Mouse (Mus musculus) neural tube, embryonic 14.5 days (tissue): ENCODE measurements around the gene Armc9. TPM values are rescaled to one million over a fixed set of nuclear protein-coding genes. Genes with fewer than 3 reads are reported as not detected.

Experiments used
- ATAC-seq: fragments of 200-750 bp; cut with Nextera tagmentation; 2 replicates; pipeline ENCODE4 v1.8.0; 2017; ENCODE audit warnings: low read depth, mild to moderate bottlenecking, moderate TSS enrichment, moderate library complexity
- H3K27ac ChIP-seq: fragments of 300-500 bp; sonication (generic); 2 replicates; pipeline ENCODE4 v1.5.1; 2014; ENCODE audit warnings: low read depth, mild to moderate bottlenecking, control low read depth, low read length, moderate library complexity, mixed read lengths
- H3K27me3 ChIP-seq: fragments of 300-500 bp; sonication (generic); 2 replicates; pipeline ENCODE4 v1.6.1; 2014; ENCODE audit warnings: low read length; ENCODE audit not compliant: control insufficient read depth, insufficient read depth
- H3K36me3 ChIP-seq: fragments of 300-500 bp; sonication (generic); 2 replicates; pipeline ENCODE4 v1.6.1; 2014; ENCODE audit warnings: low read length, mixed read lengths; ENCODE audit not compliant: control insufficient read depth, insufficient read depth
- H3K4me1 ChIP-seq: fragments of 300-500 bp; sonication (generic); 2 replicates; pipeline ENCODE4 v1.6.1; 2014; ENCODE audit warnings: low read length; ENCODE audit not compliant: control insufficient read depth, insufficient read depth
- H3K4me2 ChIP-seq: fragments of 300-500 bp; sonication (generic); 2 replicates; pipeline ENCODE4 v1.6.1; 2014; ENCODE audit warnings: mild to moderate bottlenecking, low read depth, low read length, control low read depth
- H3K4me3 ChIP-seq: fragments of 300-500 bp; sonication (generic); 2 replicates; pipeline ENCODE4 v1.5.1; 2014; ENCODE audit warnings: low read depth, low read length, control low read depth, mixed read lengths
- H3K9ac ChIP-seq: fragments of 300-500 bp; sonication (generic); replicated peaks from 2 replicates; pipeline ENCODE4 v1.6.1; 2014; ENCODE audit warnings: low read depth, mild to moderate bottlenecking, control low read depth, low read length, mixed read lengths
- H3K9me3 ChIP-seq: fragments of 300-500 bp; sonication (generic); 2 replicates; pipeline ENCODE4 v1.6.1; 2016; ENCODE audit warnings: low read length; ENCODE audit not compliant: control insufficient read depth
- WGBS: fragments of 180-500 bp; shearing (Covaris S2); extraction: QIAGEN DNeasy Blood & Tissue Kit; methylation state at CpG from one replicate; pipeline ENCODE4 v1.1.7; 2014; 5-methylcytosine and 5-hydroxymethylcytosine counted together
- polyA plus RNA-seq: library from polyadenylated mRNA; unstranded; fragments of >200 nt; fragmentation: Nextera tagmentation; extraction: Ambion mirVana; gene quantifications from 2 replicates; pipeline ENCODE4 v1.2.1, GENCODE M21; 2014

Armc9 gene
- polyA plus RNA-seq, 1 experiment from 2014 or later = 38.4 TPM

- no peaks in the 10 kb centered on the region for H3K27me3 ChIP-seq
- WGBS = 95% methylated on average over 3 of the region's 3 CpGs
- no peak overlapping the region for H3K4me2 ChIP-seq
- ATAC-seq = no peak
- no peaks in the 10 kb centered on the region for H3K9me3 ChIP-seq
- peaks cover 16% of the 10 kb centered on the region for H3K36me3 ChIP-seq
- no peak overlapping the region for H3K27ac ChIP-seq
- no peak overlapping the region for H3K4me3 ChIP-seq
- no peak overlapping the region for H3K9ac ChIP-seq
- peaks cover 10% of the 10 kb centered on the region for H3K4me1 ChIP-seq
Measured at GRCm38 (mm10) chr1:86156075-86156474, 1.5 kb downstream of the Armc9 start.

- WGBS = 93% methylated on average over 6 of the region's 6 CpGs
- no peak overlapping the region for H3K27ac ChIP-seq
- no peak overlapping the region for H3K4me2 ChIP-seq
- H3K9ac ChIP-seq = no peak overlapping the region
- H3K9me3 ChIP-seq = no peaks in the 10 kb centered on the region
- no peak overlapping the region for H3K4me3 ChIP-seq
- peaks cover 10% of the 10 kb centered on the region for H3K4me1 ChIP-seq
- H3K36me3 ChIP-seq = peaks cover 21% of the 10 kb centered on the region
- no peak for ATAC-seq
- no peaks in the 10 kb centered on the region for H3K27me3 ChIP-seq
Measured at GRCm38 (mm10) chr1:86156595-86156994, 2.0 kb downstream of the Armc9 start.

- no peak for ATAC-seq
- Histone ChIP-seq H3K9me3 (no peaks in the 10 kb centered on the region), H3K27ac (no peak overlapping the region), H3K4me2 (no peak overlapping the region), H3K36me3 (peaks cover 30% of the 10 kb centered on the region), H3K4me3 (no peak overlapping the region), H3K4me1 (peaks cover 4% of the 10 kb centered on the region), H3K27me3 (no peaks in the 10 kb centered on the region), H3K9ac (no peak overlapping the region)
- WGBS = 96% methylated on average over 6 of the region's 6 CpGs
Measured at GRCm38 (mm10) chr1:86160059-86160458, 5.5 kb downstream of the Armc9 start.

DNA sequence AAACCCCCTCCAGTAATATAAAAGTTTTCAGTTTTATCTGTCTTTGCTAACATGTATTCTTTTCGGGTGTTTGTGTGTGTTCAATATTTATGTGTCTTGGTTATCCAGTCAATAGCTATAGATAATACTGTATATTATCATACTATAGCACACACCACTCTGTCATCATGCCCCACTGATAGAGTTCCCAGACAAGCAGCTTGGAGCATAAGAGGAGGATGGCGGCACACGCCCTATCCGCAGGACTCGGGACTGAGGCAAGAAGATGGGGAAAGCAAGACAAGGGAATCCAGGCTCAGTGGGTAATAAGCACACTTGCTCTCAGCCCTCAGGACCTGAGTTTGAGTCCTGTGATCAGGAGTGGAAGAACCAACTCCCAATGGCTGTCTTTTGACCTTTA lies 5.9 kb downstream of the Armc9 start:
- Histone ChIP-seq H3K36me3 (peaks cover 31% of the 10 kb centered on the region), H3K4me2 (no peak overlapping the region), H3K4me1 (peaks cover under 1% of the 10 kb centered on the region), H3K27me3 (no peaks in the 10 kb centered on the region), H3K4me3 (no peak overlapping the region), H3K9ac (no peak overlapping the region), H3K27ac (no peak overlapping the region), H3K9me3 (no peaks in the 10 kb centered on the region)
- 96% methylated on average over 5 of the region's 5 CpGs for WGBS
- ATAC-seq = no peak

GRCm38 (mm10) chr1:86161061-86161460 lies 6.5 kb downstream of the Armc9 start:
- H3K36me3 ChIP-seq = peaks cover 32% of the 10 kb centered on the region

DNA sequence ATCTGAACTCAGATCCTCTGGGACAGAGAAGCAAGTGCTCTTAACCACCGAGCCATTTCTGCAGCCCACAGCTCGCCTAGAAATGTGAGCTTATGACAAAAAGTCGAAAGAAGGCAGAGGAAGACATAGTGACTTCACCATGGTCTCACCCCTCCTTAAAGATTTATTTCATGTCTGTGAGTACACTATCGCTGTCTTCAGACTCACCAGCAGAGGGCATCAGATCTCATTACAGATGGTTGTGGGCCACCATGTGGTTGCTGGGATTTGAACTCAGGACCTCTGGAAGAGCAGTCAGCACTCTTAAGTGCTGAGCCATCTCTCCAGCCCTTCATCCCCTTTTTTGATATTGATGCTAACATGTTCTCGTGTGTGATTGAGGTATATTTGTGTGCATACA lies 20.0 kb downstream of the Armc9 start:
- WGBS = 97% methylated on average over 5 of the region's 5 CpGs

More at GRCm38 (mm10) chr1:86161061-86161460, 6.5 kb downstream of the Armc9 start:
- no peak overlapping the region for H3K4me2 ChIP-seq
- no peak overlapping the region for H3K4me3 ChIP-seq
- H3K4me1 ChIP-seq = no peaks in the 10 kb centered on the region
- H3K27ac ChIP-seq = no peak overlapping the region
- WGBS = 96% methylated on average over 5 of the region's 5 CpGs
- no peak for ATAC-seq
- no peaks in the 10 kb centered on the region for H3K27me3 ChIP-seq
- H3K9ac ChIP-seq = no peak overlapping the region
- H3K9me3 ChIP-seq = no peaks in the 10 kb centered on the region

GRCm38 (mm10) chr1:86176066-86176465 lies 21.5 kb downstream of the Armc9 start:
- no peaks in the 10 kb centered on the region for H3K27me3 ChIP-seq
- ATAC-seq = no peak
- H3K27ac ChIP-seq = no peak overlapping the region
- no peaks in the 10 kb centered on the region for H3K4me1 ChIP-seq
- 33% methylated on average over 2 of the region's 2 CpGs for WGBS
- no peak overlapping the region for H3K4me3 ChIP-seq
- H3K4me2 ChIP-seq = no peak overlapping the region
- no peaks in the 10 kb centered on the region for H3K9me3 ChIP-seq
- no peak overlapping the region for H3K9ac ChIP-seq
- peaks cover 39% of the 10 kb centered on the region for H3K36me3 ChIP-seq

More for the DNA sequence above, 20.0 kb downstream of the Armc9 start:
- Histone ChIP-seq H3K4me3 (no peak overlapping the region), H3K4me1 (no peaks in the 10 kb centered on the region), H3K36me3 (peaks cover 38% of the 10 kb centered on the region), H3K9me3 (no peaks in the 10 kb centered on the region), H3K27me3 (no peaks in the 10 kb centered on the region), H3K4me2 (no peak overlapping the region), H3K9ac (no peak overlapping the region), H3K27ac (no peak overlapping the region)
- ATAC-seq = no peak

DNA sequence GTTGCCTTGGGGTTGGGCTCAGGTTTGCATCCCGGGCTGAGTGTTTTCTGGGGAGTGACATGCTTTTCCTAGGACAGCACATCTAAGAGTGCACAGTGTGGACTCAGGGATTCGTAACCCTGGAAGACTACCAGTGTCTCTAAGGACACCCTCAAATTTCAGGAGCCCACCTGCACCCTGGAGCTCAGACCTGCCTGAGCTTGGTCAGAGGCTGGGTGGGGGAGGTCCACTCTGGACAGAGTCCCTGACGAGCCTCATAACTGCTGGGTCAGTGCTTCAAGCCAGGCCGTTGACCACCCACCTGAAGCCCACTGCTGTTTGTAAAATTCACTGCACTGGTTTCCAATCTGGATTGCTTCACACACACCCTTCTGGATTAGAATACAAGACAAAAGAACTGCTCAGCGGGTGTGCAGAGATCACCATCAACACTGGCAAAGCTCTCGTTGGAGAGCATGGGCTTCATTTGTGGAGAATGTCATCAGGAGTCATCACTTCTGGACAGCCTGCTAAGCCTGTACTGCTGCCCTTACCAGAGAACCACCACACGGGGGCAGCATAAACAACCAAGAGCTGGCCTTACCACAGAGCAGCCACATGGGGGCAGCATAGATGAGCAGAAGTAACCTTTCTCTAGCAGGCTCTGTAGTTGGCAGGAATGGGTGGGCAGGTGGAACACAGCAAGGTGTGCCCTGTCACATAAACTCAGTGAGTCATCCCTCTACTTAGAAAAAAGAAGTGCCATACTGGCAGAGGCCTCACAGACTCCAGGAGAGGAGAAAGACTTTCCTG lies 24.1 kb downstream of the Armc9 start:
- H3K36me3 ChIP-seq = peaks cover 24% of the 10 kb centered on the region
- no peak overlapping the region for H3K4me3 ChIP-seq
- peak; percentile 74; the same call in 1 of the 2 replicates for ATAC-seq
- H3K4me2 ChIP-seq = no peak overlapping the region
- H3K27me3 ChIP-seq = no peaks in the 10 kb centered on the region
- no peak overlapping the region for H3K27ac ChIP-seq
- 48% methylated on average over 7 of the region's 7 CpGs for WGBS
- H3K9ac ChIP-seq = no peak overlapping the region
- no peaks in the 10 kb centered on the region for H3K9me3 ChIP-seq
- no peaks in the 10 kb centered on the region for H3K4me1 ChIP-seq

DNA sequence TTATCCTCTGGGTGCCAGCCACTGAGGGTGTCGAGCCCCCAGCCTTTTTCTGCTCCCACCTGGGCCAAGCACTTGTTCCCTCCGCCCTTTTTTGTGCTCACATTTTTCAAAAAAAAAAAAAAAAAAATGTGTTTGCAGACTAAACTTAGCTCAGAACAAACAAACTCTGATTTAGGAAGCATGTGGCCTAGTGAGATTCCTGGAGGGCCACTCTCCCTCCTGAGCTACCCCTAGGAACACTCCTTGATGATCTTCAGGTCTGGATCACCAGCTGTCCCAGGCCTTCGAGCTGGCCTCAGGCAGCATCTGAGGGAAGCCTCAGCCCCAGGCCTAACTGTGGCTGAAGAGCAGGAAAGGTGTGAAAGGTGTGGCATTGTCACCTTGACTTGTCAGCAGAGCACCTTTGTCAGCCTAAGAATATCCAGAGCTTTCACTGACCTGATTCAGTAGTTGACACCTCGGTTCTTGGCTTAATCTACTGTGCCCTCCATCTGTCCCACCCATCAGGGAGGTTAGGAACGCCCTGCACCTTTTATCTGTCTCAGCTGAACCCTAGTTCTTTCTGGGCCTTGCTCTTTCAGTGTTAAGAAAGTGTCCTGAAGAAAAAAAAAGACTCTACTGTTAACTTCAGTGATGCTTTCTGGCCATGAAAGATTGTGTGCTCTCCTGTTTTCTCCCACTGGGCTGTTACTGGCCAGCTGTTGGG lies 27.6 kb downstream of the Armc9 start:
- H3K4me2 ChIP-seq = no peak overlapping the region
- no peak overlapping the region for H3K9ac ChIP-seq
- 90% methylated on average over 5 of the region's 5 CpGs for WGBS
- H3K4me1 ChIP-seq = no peaks in the 10 kb centered on the region
- H3K27me3 ChIP-seq = no peaks in the 10 kb centered on the region
- H3K4me3 ChIP-seq = no peak overlapping the region
- H3K36me3 ChIP-seq = peaks cover 18% of the 10 kb centered on the region
- no peak for ATAC-seq
- H3K27ac ChIP-seq = no peak overlapping the region
- no peaks in the 10 kb centered on the region for H3K9me3 ChIP-seq
